Mouse (Mus musculus) lung, postnatal 14 days (tissue): Measurements from ENCODE around the gene Otulinl.

ENCODE experiments used
- DNase-seq: peaks from one replicate; pipeline ENCODE4 v3.0.0; 2021

The Otulinl gene

GRCm38 (mm10) chr15:27612533-27613221, 68.7 kb downstream of the Otulinl start:
- peak; percentile 68 for DNase-seq

GRCm38 (mm10) chr15:27609554-27609953, 71.8 kb downstream of the Otulinl start:
- DNase-seq: no peak

- no peak for DNase-seq
Observed at GRCm38 (mm10) chr15:27605252-27605651, 76.1 kb downstream of the Otulinl start.
